Mouse (Mus musculus) ES-E14 (cell line): ENCODE measurements around the gene Mad1l1.

Experiments used
- CHD2 ChIP-seq: IDR thresholded peaks from 2 replicates; pipeline ENCODE4 v1.6.1; 2014; ENCODE audit warnings: mild to moderate bottlenecking, low read depth, low read length, inconsistent platforms
- HCFC1 ChIP-seq: IDR thresholded peaks from 2 replicates; pipeline ENCODE4 v1.6.1; 2012; ENCODE audit warnings: low read length, inconsistent platforms, borderline replicate concordance; ENCODE audit not compliant: insufficient read depth
- MAFK ChIP-seq: IDR thresholded peaks from 2 replicates; pipeline ENCODE4 v1.6.1; 2014; ENCODE audit warnings: mild to moderate bottlenecking, low read depth, low read length, inconsistent platforms; ENCODE audit not compliant: insufficient read depth
- ZC3H11A ChIP-seq: IDR thresholded peaks from 2 replicates; pipeline ENCODE4 v1.6.1; 2012; ENCODE audit warnings: low read depth, mild to moderate bottlenecking, inconsistent platforms, low read length, borderline replicate concordance
- ZNF384 ChIP-seq: IDR thresholded peaks from 2 replicates; pipeline ENCODE4 v1.6.1; 2012; ENCODE audit warnings: low read depth, low read length, inconsistent platforms

GRCm38 (mm10) chr5:140267061-140267460 lies 54.3 kb downstream of the Mad1l1 start:
- TF ChIP-seq MAFK (no peak), ZNF384 (no peak), ZC3H11A (no peak), CHD2 (no peak), HCFC1 (no peak)
